Mouse (Mus musculus) small intestine, adult 2 months (tissue): ENCODE data around the gene Igf2r. TPM values are rescaled to one million over a fixed set of nuclear protein-coding genes. Genes with fewer than 3 reads are reported as not detected.
A peak's percentile ranks its signal among the peaks of the same experiment; 100 is the strongest.

ENCODE experiments used
- H3K27ac ChIP-seq: fragments of 200-500 bp; 2 replicates; pipeline ENCODE4 v1.5.1; 2012; ENCODE audit warnings: low read depth, low read length, control low read depth, inconsistent platforms; ENCODE audit not compliant: insufficient read depth
- H3K27me3 ChIP-seq: fragments of 200-500 bp; 2 replicates; pipeline ENCODE4 v1.6.1; 2012; ENCODE audit warnings: mild to moderate bottlenecking, moderate library complexity, low read length, inconsistent platforms; ENCODE audit not compliant: control insufficient read depth, insufficient read depth
- H3K36me3 ChIP-seq: fragments of 200-500 bp; 2 replicates; pipeline ENCODE4 v1.6.1; 2012; ENCODE audit warnings: mild to moderate bottlenecking, low read length, control low read depth, inconsistent platforms; ENCODE audit not compliant: control insufficient read depth, insufficient read depth
- H3K4me1 ChIP-seq: fragments of 200-500 bp; 2 replicates; pipeline ENCODE4 v1.6.1; 2012; ENCODE audit warnings: low read length, inconsistent platforms, mixed read lengths; ENCODE audit not compliant: control insufficient read depth, insufficient read depth, insufficient read length
- H3K4me3 ChIP-seq: fragments of 200-500 bp; 2 replicates; pipeline ENCODE4 v1.5.1; 2012; ENCODE audit warnings: low read depth, mild to moderate bottlenecking, control low read depth, inconsistent platforms, low read length, moderate library complexity
- CTCF ChIP-seq: fragments of 200-500 bp; IDR thresholded peaks from 2 replicates; pipeline ENCODE4 v1.5.1; 2012; ENCODE audit warnings: low read depth, mild to moderate bottlenecking, control low read depth, inconsistent platforms, low read length, moderate library complexity, mixed read lengths; ENCODE audit not compliant: insufficient replicate concordance, insufficient read length; ENCODE audit errors: extremely low read depth
- POLR2A ChIP-seq: fragments of 200-500 bp; IDR thresholded peaks from 2 replicates; pipeline ENCODE4 v1.6.1; 2012; ENCODE audit warnings: low read depth, mild to moderate bottlenecking, control low read depth, inconsistent platforms, low read length, moderate library complexity
- WGBS: fragments of 180-500 bp; shearing (Covaris S2); methylation state at CpG from one replicate; pipeline ENCODE4 v1.1.7; 2018; 5-methylcytosine and 5-hydroxymethylcytosine counted together
- polyA plus RNA-seq: library from polyadenylated mRNA; depleted of rRNA; stranded (reverse); fragments of >200 nt; gene quantifications from 2 replicates; pipeline ENCODE4 v1.2.3, GENCODE M21; 2012

Igf2r gene
- polyA plus RNA-seq, 1 experiment = 19.7 TPM

- TF ChIP-seq CTCF = peak; percentile 10; the same call in 1 of the 2 replicates
- TF ChIP-seq POLR2A = no peak
- no peaks in the 10 kb centered on the region for H3K27me3 ChIP-seq
- 81% methylated on average over 3 of the region's 3 CpGs for WGBS
- no peak overlapping the region for H3K27ac ChIP-seq
- no peak overlapping the region for H3K4me3 ChIP-seq
- peaks cover 23% of the 10 kb centered on the region for H3K4me1 ChIP-seq
- H3K36me3 ChIP-seq = peaks cover 34% of the 10 kb centered on the region
These were observed 79.9 kb downstream of the Igf2r start for GRCm38 (mm10) chr17:12689537-12689936.

- no peak for TF ChIP-seq CTCF
- TF ChIP-seq POLR2A = no peak
- no peaks in the 10 kb centered on the region for H3K27me3 ChIP-seq
- WGBS = 76% methylated on average over 20 of the region's 20 CpGs
- H3K36me3 ChIP-seq = peaks cover 38% of the 10 kb centered on the region
- no peak overlapping the region for H3K27ac ChIP-seq
- H3K4me1 ChIP-seq = peaks cover 26% of the 10 kb centered on the region
- H3K4me3 ChIP-seq = no peak overlapping the region
These were observed 80.9 kb downstream of the Igf2r start for GRCm38 (mm10) chr17:12688427-12689110.

GRCm38 (mm10) chr17:12684928-12685624 lies 84.4 kb downstream of the Igf2r start:
- no peak for TF ChIP-seq CTCF
- H3K4me1 ChIP-seq = peaks cover 21% of the 10 kb centered on the region
- 32% methylated on average over 7 of the region's 7 CpGs for WGBS
- peaks cover 37% of the 10 kb centered on the region for H3K36me3 ChIP-seq
- no peak overlapping the region for H3K4me3 ChIP-seq
- H3K27me3 ChIP-seq = no peaks in the 10 kb centered on the region
- no peak overlapping the region for H3K27ac ChIP-seq

GRCm38 (mm10) chr17:12684412-12684811 lies 85.1 kb downstream of the Igf2r start:
- H3K36me3 ChIP-seq = peaks cover 35% of the 10 kb centered on the region
- no peak for TF ChIP-seq POLR2A
- H3K27me3 ChIP-seq = no peaks in the 10 kb centered on the region
- H3K4me3 ChIP-seq = no peak overlapping the region
- WGBS = 37% methylated on average over 4 of the region's 4 CpGs
- H3K27ac ChIP-seq = no peak overlapping the region
- H3K4me1 ChIP-seq = peaks cover 21% of the 10 kb centered on the region

- Histone ChIP-seq H3K36me3 (peaks cover 33% of the 10 kb centered on the region), H3K4me3 (no peak overlapping the region), H3K27me3 (no peaks in the 10 kb centered on the region), H3K4me1 (peaks cover 21% of the 10 kb centered on the region), H3K27ac (no peak overlapping the region)
- 92% methylated on average over 13 of the region's 13 CpGs for WGBS
- TF ChIP-seq POLR2A (no peak), CTCF (no peak)
These were observed 85.9 kb downstream of the Igf2r start for GRCm38 (mm10) chr17:12683582-12683981.

- TF ChIP-seq POLR2A (no peak), CTCF (no peak)
- H3K27ac ChIP-seq = no peak overlapping the region
- no peak overlapping the region for H3K4me3 ChIP-seq
These were observed 91.2 kb downstream of the Igf2r start for GRCm38 (mm10) chr17:12678261-12678660.

GRCm38 (mm10) chr17:12677139-12677538 lies 92.3 kb downstream of the Igf2r start:
- Histone ChIP-seq H3K27me3 (no peaks in the 10 kb centered on the region), H3K4me3 (no peak overlapping the region), H3K36me3 (no peaks in the 10 kb centered on the region), H3K27ac (no peak overlapping the region), H3K4me1 (peaks cover 25% of the 10 kb centered on the region; the same call in 1 of the 2 replicates)
- TF ChIP-seq CTCF = no peak
- no peak for TF ChIP-seq POLR2A

More at GRCm38 (mm10) chr17:12678261-12678660, 91.2 kb downstream of the Igf2r start:
- H3K27me3 ChIP-seq = no peaks in the 10 kb centered on the region
- peaks cover 22% of the 10 kb centered on the region for H3K4me1 ChIP-seq
- peaks cover 4% of the 10 kb centered on the region for H3K36me3 ChIP-seq
